17 mouse cellular contexts compared by ENCODE assay signal in the genomic region with DNA sequence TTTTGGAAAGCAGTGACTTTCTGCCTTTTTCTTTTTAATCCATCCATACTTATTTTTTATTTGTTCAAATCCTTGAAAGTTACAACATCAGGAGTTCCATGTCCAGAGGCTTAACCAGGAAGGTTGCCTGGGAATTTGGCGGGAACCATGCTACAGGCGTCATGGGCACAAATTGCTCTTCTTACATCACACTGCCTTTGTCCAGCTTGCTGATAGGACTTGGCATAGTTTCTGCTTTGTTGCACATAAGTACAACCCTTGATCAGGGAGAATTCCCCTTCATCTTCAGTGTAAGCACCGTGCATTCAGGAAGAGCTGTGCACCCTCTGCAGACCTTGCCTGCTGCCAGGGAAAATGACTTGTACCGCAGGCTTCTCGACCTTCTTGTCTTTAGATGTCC.
"Had no signal": no experiment of that assay in that cellular context is flagged by ENCODE, and none has a peak within 500 bp of the region (broad histone marks: within the 10 kb centered on the region; RNA-seq: fewer than 3 reads in every experiment).

No protein-coding gene starts in this region.

- H3K36me3 ChIP-seq: stomach, embryonic 15.5 days had no signal

- H3K27ac ChIP-seq: neural tube, embryonic 12.5 days; neural tube, embryonic 13.5 days; neural tube, embryonic 15.5 days; stomach, embryonic 15.5 days; stomach, postnatal 0 days had no signal

- H3K27me3 ChIP-seq: neural tube, embryonic 12.5 days; neural tube, embryonic 13.5 days; neural tube, embryonic 15.5 days; stomach, embryonic 15.5 days had no signal

- H3K4me1 ChIP-seq: stomach, embryonic 15.5 days had no signal

- DNase-seq: retina, postnatal 1 day; right cerebral cortex, adult 18-20 months; right cerebral cortex, postnatal 14 days; right cerebral cortex, postnatal 25 days; right cerebral cortex, postnatal 4 days; spleen, adult 18-20 months; thymus, adult 18-20 months; thymus, adult 2 months; thymus, postnatal 14 days; thymus, postnatal 25 days; thymus, postnatal 36 days; thymus, postnatal 4 days had no signal

- H3K9ac ChIP-seq: neural tube, embryonic 12.5 days; neural tube, embryonic 13.5 days; neural tube, embryonic 15.5 days; stomach, embryonic 15.5 days had no signal

- H3K4me3 ChIP-seq: neural tube, embryonic 12.5 days; neural tube, embryonic 13.5 days; neural tube, embryonic 15.5 days; stomach, embryonic 15.5 days had no signal
